In genomic region chr9:111155764-111156458, GRCm38 (mm10) we compare ENCODE assay signal across 14 mouse cellular contexts. TPM values are rescaled to one million over a fixed set of nuclear protein-coding genes. Genes with fewer than 3 reads are reported as not detected.
DNase-seq lines count a peak whose midpoint lies in the region; ATAC-seq lines count a peak whose summit lies in the region.
"Had no signal": no experiment of that assay in that cellular context is flagged by ENCODE, and none has a peak within 500 bp of the region (broad histone marks: within the 10 kb centered on the region; RNA-seq: fewer than 3 reads in every experiment).

No protein-coding gene starts in this region.

- H3K36me3 ChIP-seq in heart, embryonic 13.5 days, result peaks cover 6% of the 10 kb centered on the region; the same call in 1 of the 2 replicates
- no peaks in the 10 kb centered on the region for H3K36me3 ChIP-seq in midbrain, embryonic 10.5 days
- H3K36me3 ChIP-seq in midbrain, embryonic 14.5 days (ENCODE audit: control insufficient read depth, insufficient read depth, low read length), result no peaks in the 10 kb centered on the region
- H3K36me3 ChIP-seq in lung, embryonic 15.5 days, result no peaks in the 10 kb centered on the region
- no peaks in the 10 kb centered on the region for H3K36me3 ChIP-seq in stomach, embryonic 16.5 days (ENCODE audit: control insufficient read depth, insufficient read depth, low read length)
- H3K36me3 ChIP-seq: neural tube, embryonic 13.5 days had no signal

- H3K9ac ChIP-seq in heart, embryonic 13.5 days, result no peak overlapping the region
- H3K9ac ChIP-seq in midbrain, embryonic 14.5 days (replicated peaks; ENCODE audit: low read length), result no peak overlapping the region
- no peak overlapping the region for H3K9ac ChIP-seq in lung, embryonic 15.5 days
- 0 out of 2 replicates have a peak overlapping the region, but pooled peaks have one; percentile 14 for H3K9ac ChIP-seq in stomach, embryonic 16.5 days (ENCODE audit: low read length)
- H3K9ac ChIP-seq: neural tube, embryonic 13.5 days had no signal

- peak overlapping the region; percentile 50 for H3K4me2 ChIP-seq in heart, embryonic 13.5 days
- H3K4me2 ChIP-seq in midbrain, embryonic 14.5 days (ENCODE audit: low read length), result no peak overlapping the region
- H3K4me2 ChIP-seq in lung, embryonic 15.5 days, result peak overlapping the region; percentile 37
- no peak overlapping the region for H3K4me2 ChIP-seq in stomach, embryonic 16.5 days (ENCODE audit: low read depth, low read length)
- H3K4me2 ChIP-seq: neural tube, embryonic 13.5 days had no signal

- peaks cover 32% of the 10 kb centered on the region for H3K4me1 ChIP-seq in heart, embryonic 13.5 days
- H3K4me1 ChIP-seq in midbrain, embryonic 10.5 days, result peaks cover 4% of the 10 kb centered on the region; the same call in 1 of the 2 replicates
- H3K4me1 ChIP-seq in midbrain, embryonic 14.5 days (ENCODE audit: control insufficient read depth, insufficient read depth, low read length), result no peaks in the 10 kb centered on the region
- H3K4me1 ChIP-seq in lung, embryonic 15.5 days, result peaks cover 3% of the 10 kb centered on the region; the same call in 1 of the 2 replicates
- 0 out of 2 replicates have a peak, but pooled peaks cover 3% of the 10 kb centered on the region for H3K4me1 ChIP-seq in stomach, embryonic 16.5 days (ENCODE audit: control insufficient read depth, insufficient read depth, low read length)
- H3K4me1 ChIP-seq: neural tube, embryonic 13.5 days had no signal

- peak overlapping the region; percentile 65 for H3K27ac ChIP-seq in heart, embryonic 13.5 days (replicated peaks)
- 0 out of 2 replicates have a peak overlapping the region, but pooled peaks have one; percentile 33 for H3K27ac ChIP-seq in midbrain, embryonic 10.5 days (replicated peaks)
- no peak overlapping the region for H3K27ac ChIP-seq in midbrain, embryonic 14.5 days (replicated peaks; ENCODE audit: low read depth, low read length)
- H3K27ac ChIP-seq in lung, embryonic 15.5 days, result peak overlapping the region; percentile 95
- H3K27ac ChIP-seq in stomach, embryonic 16.5 days (ENCODE audit: low read length), result peak overlapping the region; percentile 81
- H3K27ac ChIP-seq: hindbrain, postnatal 0 days; neural tube, embryonic 13.5 days had no signal

- H3K4me3 ChIP-seq in heart, embryonic 13.5 days, result no peak overlapping the region
- no peak overlapping the region for H3K4me3 ChIP-seq in midbrain, embryonic 10.5 days
- H3K4me3 ChIP-seq in midbrain, embryonic 14.5 days (replicated peaks; ENCODE audit: low read depth, low read length), result no peak overlapping the region
- no peak overlapping the region for H3K4me3 ChIP-seq in lung, embryonic 15.5 days
- H3K4me3 ChIP-seq in stomach, embryonic 16.5 days (replicated peaks; ENCODE audit: low read length), result no peak overlapping the region
- H3K4me3 ChIP-seq: megakaryocyte, embryonic 14.5 days; neural tube, embryonic 13.5 days had no signal

- WGBS in heart, embryonic 13.5 days, result 36% methylated on average over 11 of the region's 11 CpGs
- WGBS in midbrain, embryonic 10.5 days, result 89% methylated on average over 11 of the region's 11 CpGs
- WGBS in midbrain, embryonic 14.5 days, result 87% methylated on average over 11 of the region's 11 CpGs
- WGBS in lung, embryonic 15.5 days, result 56% methylated on average over 11 of the region's 11 CpGs
- WGBS in stomach, embryonic 16.5 days, result 70% methylated on average over 11 of the region's 11 CpGs

- no peaks in the 10 kb centered on the region for H3K27me3 ChIP-seq in heart, embryonic 13.5 days (replicated peaks)
- no peaks in the 10 kb centered on the region for H3K27me3 ChIP-seq in midbrain, embryonic 10.5 days (ENCODE audit: low read depth, poor library complexity, severe bottlenecking)
- no peaks in the 10 kb centered on the region for H3K27me3 ChIP-seq in midbrain, embryonic 14.5 days (ENCODE audit: control insufficient read depth, insufficient read depth, low read length)
- H3K27me3 ChIP-seq in lung, embryonic 15.5 days, result no peaks in the 10 kb centered on the region
- H3K27me3 ChIP-seq in stomach, embryonic 16.5 days (ENCODE audit: control insufficient read depth, insufficient read depth, low read length), result no peaks in the 10 kb centered on the region
- H3K27me3 ChIP-seq: megakaryocyte, embryonic 14.5 days; neural tube, embryonic 13.5 days had no signal

- no peak; the same call in 1 of the 2 replicates for ATAC-seq in heart, embryonic 13.5 days (ENCODE audit: extremely low read depth, insufficient number of reproducible peaks, low FRiP score, low TSS enrichment)
- no peak for ATAC-seq in midbrain, embryonic 14.5 days (ENCODE audit: low FRiP score, low TSS enrichment)
- ATAC-seq in lung, embryonic 15.5 days (ENCODE audit: borderline replicate concordance, extremely low read depth, low FRiP score, low TSS enrichment), result peak; percentile 91
- ATAC-seq in stomach, embryonic 16.5 days (ENCODE audit: insufficient read depth, low FRiP score), result peak; percentile 73; the same call in 1 of the 2 replicates
- ATAC-seq: hindbrain, postnatal 0 days had no signal

- H3K9me3 ChIP-seq in heart, embryonic 13.5 days, result no peaks in the 10 kb centered on the region
- H3K9me3 ChIP-seq in midbrain, embryonic 10.5 days (replicated peaks), result no peaks in the 10 kb centered on the region
- H3K9me3 ChIP-seq in midbrain, embryonic 14.5 days (ENCODE audit: control insufficient read depth, low read length), result no peaks in the 10 kb centered on the region
- H3K9me3 ChIP-seq in lung, embryonic 15.5 days, result no peaks in the 10 kb centered on the region
- H3K9me3 ChIP-seq in stomach, embryonic 16.5 days (replicated peaks; ENCODE audit: control insufficient read depth, low read length), result no peaks in the 10 kb centered on the region
- H3K9me3 ChIP-seq: megakaryocyte, embryonic 14.5 days; neural tube, embryonic 13.5 days had no signal

- DNase-seq in heart, adult 9 months (ENCODE audit: low spot score in 2 of 2), result no peak
- DNase-seq in midbrain, embryonic 10.5 days (ENCODE audit: low spot score), result no peak
- no peak for DNase-seq in midbrain, embryonic 14.5 days
- DNase-seq in testis, postnatal 14 days (ENCODE audit: low spot score), result no peak
- DNase-seq in kidney, adult 11 months, result no peak
- DNase-seq: adrenal gland, adult 2 months; cerebellum, postnatal 36 days; thymus, adult 18-20 months had no signal

RNA-seq across cellular contexts. Expression of gene Lrrfip2, which starts 38.5 kb away (rescaled TPM):
- 53.0 and 56.4 TPM in 2 replicates for polyA plus RNA-seq in heart, embryonic 13.5 days (2015; fragmentation: Nextera tagmentation; extraction: Ambion mirVana)
- polyA plus RNA-seq in midbrain, embryonic 10.5 days (2016; fragmentation: Nextera tagmentation; extraction: Ambion mirVana), result 39.5 and 39.8 TPM in 2 replicates
- 45.1 and 50.7 TPM in 2 replicates for polyA plus RNA-seq in midbrain, embryonic 14.5 days (2014; fragmentation: Nextera tagmentation; extraction: Ambion mirVana)
- polyA plus RNA-seq in lung, embryonic 15.5 days (2015; fragmentation: Nextera tagmentation; extraction: Ambion mirVana), result 42.3 and 46.1 TPM in 2 replicates
- polyA plus RNA-seq in stomach, embryonic 16.5 days (2015; fragmentation: Nextera tagmentation; extraction: Ambion mirVana), result 31.9 and 34.9 TPM in 2 replicates

Comparison
In these comparisons a context has a peak if more than half of its experiments do, and no peak if none do; other contexts are left out.
1. ATAC-seq: peak in lung, embryonic 15.5 days (single experiment) and stomach, embryonic 16.5 days (single experiment); none in heart, embryonic 13.5 days (single experiment) and midbrain, embryonic 14.5 days (single experiment).
2. H3K4me2 ChIP-seq: peak in heart, embryonic 13.5 days (single experiment) and lung, embryonic 15.5 days (single experiment); none in midbrain, embryonic 14.5 days (single experiment) and stomach, embryonic 16.5 days (single experiment).